In genomic region chr1:175921091-175921490, GRCm38 (mm10) we compare ENCODE assay signal across 23 mouse cellular contexts. TPM values are rescaled to one million over a fixed set of nuclear protein-coding genes. Genes with fewer than 3 reads are reported as not detected.
"Had no signal": no experiment of that assay in that cellular context is flagged by ENCODE, and none has a peak within 500 bp of the region (broad histone marks: within the 10 kb centered on the region; RNA-seq: fewer than 3 reads in every experiment).

No protein-coding gene starts in this region.

- H3K27ac ChIP-seq: kidney, embryonic 15.5 days; left cerebral cortex, adult 2 months; limb, embryonic 12.5 days; liver, embryonic 13.5 days; lung, embryonic 15.5 days; macrophage; midbrain, embryonic 12.5 days had no signal

- H3K9me3 ChIP-seq: kidney, embryonic 15.5 days; limb, embryonic 12.5 days; liver, embryonic 13.5 days; lung, embryonic 15.5 days; midbrain, embryonic 12.5 days had no signal

- H3K4me3 ChIP-seq: kidney, embryonic 15.5 days; left cerebral cortex, adult 2 months; limb, embryonic 12.5 days; liver, embryonic 13.5 days; lung, embryonic 15.5 days; midbrain, embryonic 12.5 days had no signal

- H3K4me2 ChIP-seq: kidney, embryonic 15.5 days; limb, embryonic 12.5 days; liver, embryonic 13.5 days; lung, embryonic 15.5 days; midbrain, embryonic 12.5 days had no signal

- DNase-seq: kidney, postnatal 14 days; liver; liver, embryonic 13.5 days; liver, postnatal 0 days; lung, postnatal 14 days; right cerebral cortex, postnatal 14 days; thymus, adult 18-20 months; thymus, postnatal 14 days had no signal

- H3K4me1 ChIP-seq: kidney, embryonic 15.5 days; limb, embryonic 12.5 days; liver, embryonic 13.5 days; lung, embryonic 15.5 days; midbrain, embryonic 12.5 days had no signal

- H3K9ac ChIP-seq: kidney, embryonic 15.5 days; limb, embryonic 12.5 days; liver, embryonic 13.5 days; liver, postnatal 0 days; lung, embryonic 15.5 days; midbrain, embryonic 12.5 days had no signal

- H3K27me3 ChIP-seq: kidney, embryonic 15.5 days; limb, embryonic 12.5 days; liver, embryonic 13.5 days; lung, embryonic 15.5 days; midbrain, embryonic 12.5 days had no signal

- H3K36me3 ChIP-seq: kidney, embryonic 15.5 days; limb, embryonic 12.5 days; liver, embryonic 13.5 days; lung, embryonic 15.5 days; midbrain, embryonic 12.5 days had no signal

- ATAC-seq: liver, postnatal 0 days had no signal

RNA-seq across cellular contexts. Expression of gene Gm38100, which starts 1.0 kb away (rescaled TPM):
- total RNA-seq: layer of hippocampus, adult 8-10 months; layer of hippocampus, postnatal 14 days; left cerebral cortex, adult 2 months; left cerebral cortex, postnatal 14 days; megakaryocyte-erythroid progenitor cell, adult 5-6 weeks; midbrain, postnatal 0 days had no signal
- polyA plus RNA-seq: large intestine, adult 2 months; limb, embryonic 12.5 days; liver, embryonic 13.5 days; liver, postnatal 0 days; lung, embryonic 15.5 days; macrophage; neural tube, embryonic 14.5 days; spleen, adult 2 months; stomach, embryonic 16.5 days had no signal

RNA-seq across cellular contexts. Expression of gene Rbm8a2, which starts 57.8 kb away (rescaled TPM):
- total RNA-seq: layer of hippocampus, adult 8-10 months; layer of hippocampus, postnatal 14 days had no signal
- polyA plus RNA-seq: spleen, adult 2 months had no signal
